Mouse (Mus musculus) v-Abl transformed pro-B cells (cell line): ENCODE measurements around the gene Syne1.

Experiments
- in situ Hi-C, 2 experiments: fragments of 400-800 bp; cut with MboI; formaldehyde crosslinking; loops; one replicate each; pipeline ENCODE4 v1.15.1; 2025; ENCODE audit not compliant: unreplicated experiment in 2 of 2

Gene Syne1

DNA sequence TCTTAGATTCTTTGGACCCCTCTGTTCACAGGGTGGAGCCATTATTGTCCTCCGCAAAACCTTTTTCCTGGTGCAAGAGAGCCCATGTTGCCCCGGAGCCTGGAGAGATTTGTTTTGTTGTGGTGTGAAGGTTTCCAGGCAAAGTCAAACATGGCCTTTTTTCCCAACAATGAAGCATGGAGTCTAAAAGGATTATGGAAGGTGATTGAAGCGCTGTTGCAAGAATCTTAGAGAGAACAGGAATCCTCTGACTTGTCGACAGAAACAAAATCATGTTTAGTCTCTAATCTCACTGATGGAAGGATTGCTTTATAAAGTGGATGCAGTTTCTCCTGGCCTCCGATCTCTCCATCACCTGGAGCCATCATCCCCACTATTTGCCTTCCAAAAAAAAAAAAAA lies at the start of gene Syne1:
TSS of gene Syne1 (minus strand) at position 101 of the 400 bp plus-strand sequence.
- in situ Hi-C loops: no loop called here

DNA sequence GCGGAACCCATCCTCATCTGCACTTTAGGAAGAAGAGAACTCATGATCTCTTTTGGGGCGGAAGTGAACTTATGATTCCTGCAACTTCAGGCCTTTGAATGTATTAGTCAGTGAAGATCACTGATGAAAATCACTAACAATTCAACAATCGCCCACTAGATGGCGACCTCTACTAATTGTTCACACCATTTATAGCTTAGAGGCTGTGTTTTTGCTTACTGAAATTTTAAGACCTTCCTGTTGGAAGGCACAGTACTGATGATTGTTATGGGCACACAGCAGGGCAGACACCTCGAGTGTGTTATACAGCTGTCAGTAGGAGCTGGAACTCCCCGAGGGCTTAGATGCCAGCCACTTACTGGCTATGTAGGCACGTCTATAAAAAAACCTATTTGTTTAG lies 48.8 kb upstream of the Syne1 start:
- in situ Hi-C loops: loop anchor here in 1 of 2 experiments (5.0 kb wide), 1 partner anchor 242 kb away; no protein-coding TSS in a partner anchor

DNA sequence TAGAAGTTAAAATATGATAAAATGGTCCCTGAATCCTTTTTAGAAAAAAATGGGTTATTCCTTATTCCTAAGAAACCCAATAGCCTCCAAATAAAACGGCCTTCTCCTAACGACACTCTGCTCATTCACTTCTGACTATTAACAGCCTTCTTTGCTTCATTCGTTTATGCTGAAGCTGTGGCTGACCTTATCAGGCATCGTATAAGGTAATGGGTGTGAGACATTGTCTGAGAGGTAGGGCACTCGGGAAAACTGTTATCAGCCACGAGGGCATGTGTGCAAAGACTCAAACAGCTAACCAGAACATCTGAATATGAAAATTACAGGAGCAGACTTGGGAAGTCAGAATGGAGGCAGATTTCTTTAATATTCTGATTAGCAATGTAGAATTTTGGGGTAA lies 45.3 kb upstream of the Syne1 start:
- in situ Hi-C loops: loop anchor here (5.0 kb wide), 2 partner anchors 191 to 196 kb away; no protein-coding TSS in a partner anchor

DNA sequence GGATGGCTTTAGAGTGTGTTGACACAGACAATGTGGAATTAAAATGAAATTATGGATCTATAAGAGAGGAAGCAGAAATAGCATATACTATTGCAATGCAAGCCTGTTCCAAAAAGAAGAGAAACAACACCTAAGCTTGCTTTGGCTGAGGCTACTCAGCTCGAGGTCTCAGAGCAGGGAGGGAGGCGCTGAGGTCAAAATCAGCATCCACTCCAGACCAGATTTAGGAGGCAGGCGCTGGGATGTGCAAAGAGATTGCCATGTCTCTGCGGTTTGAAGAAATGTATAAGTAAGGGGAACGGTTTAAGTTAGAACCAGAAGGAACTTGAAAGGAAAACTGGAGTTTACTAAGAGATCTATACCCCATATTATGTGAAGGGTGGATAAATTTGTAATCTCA lies 43.2 kb upstream of the Syne1 start:
- in situ Hi-C loops: loop anchor here in 1 of 2 experiments (5.0 kb wide), 1 partner anchor 243 kb away; no protein-coding TSS in a partner anchor

DNA sequence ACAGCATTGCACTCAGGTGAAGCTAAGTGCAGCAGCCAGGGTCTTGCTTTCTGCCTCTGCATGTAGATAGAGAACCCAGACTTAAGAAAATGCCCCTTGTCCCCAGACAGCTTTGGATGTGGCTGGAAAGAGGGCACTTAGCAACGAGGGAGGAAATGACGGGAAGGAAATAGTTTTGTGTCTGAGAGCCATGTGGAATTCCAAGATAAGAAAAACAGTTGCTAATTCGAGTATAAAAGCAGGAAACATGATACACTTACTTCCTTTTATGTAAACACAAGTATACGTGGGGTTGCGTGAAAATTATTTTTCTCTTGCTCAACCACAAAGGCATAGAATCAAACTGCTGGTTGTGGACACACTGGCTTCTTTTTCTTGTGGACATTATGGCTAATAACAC lies 42.2 kb upstream of the Syne1 start, which contains the start of gene Myct1:
TSS of gene Myct1 (plus strand) at position 312 of the 400 bp plus-strand sequence.
- in situ Hi-C loops: loop anchor here in 1 of 2 experiments (5.0 kb wide), 1 partner anchor 244 kb away; no protein-coding TSS in a partner anchor

DNA sequence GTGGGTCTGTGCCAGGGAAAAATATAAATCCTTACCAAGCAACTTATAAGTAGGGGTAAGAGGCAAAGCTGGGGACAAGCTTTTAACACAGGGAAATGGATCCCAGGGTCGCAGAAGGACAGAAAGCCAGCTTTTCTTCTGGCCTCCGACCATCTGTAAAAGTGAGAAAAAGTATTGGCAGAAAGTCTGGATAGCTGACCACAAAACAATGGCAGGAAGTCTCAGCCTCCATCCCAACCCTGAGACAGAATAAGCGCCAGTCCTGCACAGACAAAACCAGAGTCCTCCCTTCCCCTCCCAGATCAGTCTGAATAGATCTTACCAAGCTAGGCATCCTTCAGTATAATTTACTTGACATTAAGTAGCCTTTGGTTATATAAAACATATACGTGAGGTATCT lies 40.7 kb upstream of the Syne1 start:
- in situ Hi-C loops: loop anchor here in 1 of 2 experiments (5.0 kb wide), 1 partner anchor 245 kb away; no protein-coding TSS in a partner anchor

DNA sequence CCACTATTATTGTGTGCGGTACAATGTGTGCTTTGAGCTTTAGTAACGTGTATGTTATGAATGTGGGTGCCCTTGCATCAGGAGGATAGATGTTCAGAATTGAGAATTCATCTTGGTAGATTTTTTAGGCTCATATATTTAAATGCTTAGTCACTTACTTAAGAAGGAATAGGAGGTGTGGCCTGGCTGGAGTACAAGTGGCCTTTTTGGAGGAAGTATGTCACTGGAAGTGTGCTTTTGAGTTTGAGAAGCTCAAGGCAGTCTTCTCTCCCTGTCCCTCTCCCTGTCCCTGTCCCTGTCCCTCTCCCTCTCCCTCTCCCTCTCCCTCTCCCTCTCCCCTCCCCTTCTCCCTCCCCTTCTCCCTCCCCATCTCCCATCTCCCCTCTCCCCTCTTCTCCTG lies 39.8 kb upstream of the Syne1 start:
- in situ Hi-C loops: loop anchor here in 1 of 2 experiments (5.0 kb wide), 1 partner anchor 246 kb away; no protein-coding TSS in a partner anchor

DNA sequence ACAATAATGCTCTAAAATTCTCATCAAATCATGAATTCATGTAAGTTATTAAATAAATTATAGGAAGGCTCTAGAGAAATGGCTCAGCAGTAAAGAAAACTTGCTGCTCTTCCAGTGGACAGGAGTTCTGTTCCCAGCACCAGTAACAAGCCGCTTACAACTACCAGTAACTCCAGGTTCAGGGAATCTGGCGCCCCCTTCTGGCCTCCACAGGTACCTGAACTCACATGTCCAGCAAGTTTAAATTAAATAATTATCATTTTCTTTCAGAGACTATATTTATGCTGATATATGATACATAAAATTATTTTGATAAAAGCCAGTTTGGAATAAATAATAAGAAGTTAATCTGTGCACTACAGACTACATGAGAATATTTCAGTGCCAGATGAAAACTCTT lies 22.0 kb upstream of the Syne1 start:
- in situ Hi-C loops: no loop called here

DNA sequence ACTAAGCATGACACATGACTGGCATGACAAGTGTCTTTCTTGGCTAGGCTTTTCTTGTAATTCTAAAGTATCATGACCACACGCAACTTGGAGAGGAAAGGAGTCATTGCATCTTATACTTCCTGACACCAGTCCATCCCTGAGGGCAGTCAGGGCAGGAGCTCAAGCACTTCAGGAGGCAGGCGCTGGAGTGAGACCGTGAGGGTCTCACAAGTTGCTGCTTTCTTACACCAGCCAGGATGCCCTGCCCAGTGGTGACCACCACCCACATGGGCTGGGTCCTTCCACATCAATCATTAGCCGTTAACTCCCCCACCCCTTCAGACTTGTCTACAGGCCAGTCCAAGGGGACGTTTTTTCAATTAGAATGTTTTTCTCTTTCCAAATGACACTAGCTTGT lies 20.1 kb upstream of the Syne1 start:
- in situ Hi-C loops: no loop called here

DNA sequence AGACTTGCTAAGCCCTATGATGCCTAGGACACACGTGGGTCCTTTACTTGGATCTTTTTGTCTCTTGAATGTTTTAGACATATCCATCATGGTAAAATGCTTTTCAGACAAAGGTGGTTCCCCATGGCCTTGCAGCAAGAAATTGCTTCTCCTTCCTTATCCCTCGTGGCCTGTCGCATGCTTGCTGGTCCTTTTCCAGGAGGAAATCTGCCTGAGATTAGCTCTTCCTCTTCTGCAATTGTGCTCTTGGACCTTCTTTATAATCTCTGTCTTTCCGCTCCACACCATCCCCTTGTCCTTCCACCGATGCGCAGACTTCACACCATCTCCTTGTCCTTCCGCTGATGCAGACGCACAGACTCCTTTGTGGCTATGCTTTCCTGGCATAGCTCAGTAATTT lies 18.8 kb upstream of the Syne1 start:
- in situ Hi-C loops: no loop called here

DNA sequence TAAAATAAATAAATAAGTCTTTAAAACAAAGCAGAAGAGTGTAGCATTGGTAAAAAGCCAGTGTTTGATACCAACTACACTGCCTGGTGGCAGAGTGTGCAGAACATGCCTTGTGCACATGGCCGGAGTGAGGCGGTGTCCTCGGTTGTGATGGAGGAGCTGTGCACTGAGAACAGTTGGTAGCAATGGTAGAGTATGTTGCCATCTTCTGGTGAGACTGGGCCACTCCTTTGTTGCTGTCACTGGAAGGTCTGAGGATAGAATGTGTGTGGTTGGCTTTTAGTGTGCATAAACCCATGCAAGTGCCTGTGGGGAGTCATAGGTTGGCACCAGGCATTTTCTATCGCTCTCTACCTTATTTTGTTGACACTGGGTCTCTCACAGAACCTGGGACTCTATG lies 17.7 kb upstream of the Syne1 start:
- in situ Hi-C loops: no loop called here

DNA sequence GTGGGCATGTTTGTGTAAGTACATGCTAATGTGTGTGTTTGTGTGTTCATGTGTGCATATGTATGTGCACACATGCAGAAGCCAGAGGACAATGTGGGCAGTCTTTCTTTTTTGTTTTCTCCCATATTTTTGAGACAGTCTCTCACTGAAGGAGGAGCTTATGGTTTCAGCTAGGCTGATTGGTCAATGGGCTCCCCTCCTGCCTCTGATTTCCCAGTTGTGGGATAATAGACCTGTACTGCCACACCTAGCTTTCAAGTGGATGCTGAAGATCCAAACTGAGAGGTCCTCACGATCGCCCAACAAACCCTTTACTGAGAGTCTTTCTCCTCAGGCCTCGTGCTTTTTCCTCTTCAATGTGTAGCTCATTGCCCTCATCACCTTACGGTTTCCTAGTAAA lies 10.4 kb upstream of the Syne1 start:
- in situ Hi-C loops: no loop called here

DNA sequence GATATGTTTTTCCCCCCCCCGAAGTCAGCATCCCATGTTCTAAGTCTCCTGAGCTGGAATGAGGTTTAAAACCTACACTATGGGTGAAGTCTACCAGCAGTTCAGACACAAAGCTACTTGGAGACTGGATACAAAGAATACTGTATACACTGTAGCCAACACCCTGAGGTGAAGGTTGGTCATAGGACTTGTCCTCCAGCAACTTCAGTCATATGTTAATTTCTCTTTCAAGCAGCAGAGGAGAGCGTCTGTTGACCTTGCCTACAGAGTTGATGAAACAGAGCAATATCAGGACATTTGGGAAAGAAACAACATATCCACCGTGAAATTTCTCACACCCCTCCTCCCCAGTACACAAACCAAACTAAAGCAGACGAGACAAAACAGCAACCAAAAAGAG lies 9.2 kb upstream of the Syne1 start:
- in situ Hi-C loops: no loop called here

DNA sequence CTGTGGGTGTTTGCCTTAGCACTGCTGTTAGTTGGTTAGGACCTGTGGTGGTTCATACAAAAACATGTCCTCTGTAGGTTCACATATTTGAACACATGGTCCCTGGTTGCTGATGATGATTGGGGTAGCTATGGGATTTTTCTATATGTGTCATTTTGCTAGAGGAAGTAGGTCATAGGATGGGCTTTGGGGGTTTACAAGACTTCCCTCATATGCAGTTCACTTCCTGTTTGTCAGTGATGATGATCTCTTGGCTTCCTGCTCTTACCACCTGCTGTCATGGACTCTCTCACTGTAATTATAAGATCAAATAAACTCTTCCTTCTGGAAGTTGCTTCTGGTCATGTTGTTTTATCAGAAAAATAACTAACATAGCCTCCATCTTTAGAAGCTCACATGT lies 7.5 kb upstream of the Syne1 start:
- in situ Hi-C loops: no loop called here

DNA sequence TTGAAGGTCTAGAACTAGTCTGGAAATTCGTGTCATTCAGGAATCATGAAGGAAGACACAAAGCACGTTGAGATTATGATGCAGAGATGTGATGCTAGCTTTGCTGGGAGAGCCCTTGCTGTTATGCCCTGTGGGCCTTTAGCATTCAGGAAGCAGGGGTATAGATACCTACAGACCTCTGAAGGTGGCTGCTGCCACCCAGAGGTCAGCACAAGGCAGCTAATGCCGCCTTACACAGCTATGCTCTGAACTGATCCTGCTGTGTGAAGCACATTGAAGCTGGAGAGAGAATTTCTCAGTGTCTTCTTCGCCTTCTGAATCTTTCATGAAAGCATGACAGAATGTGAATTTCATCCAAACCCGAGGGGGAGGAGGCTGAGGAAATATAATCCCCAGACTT lies 3.7 kb upstream of the Syne1 start:
- in situ Hi-C loops: no loop called here

DNA sequence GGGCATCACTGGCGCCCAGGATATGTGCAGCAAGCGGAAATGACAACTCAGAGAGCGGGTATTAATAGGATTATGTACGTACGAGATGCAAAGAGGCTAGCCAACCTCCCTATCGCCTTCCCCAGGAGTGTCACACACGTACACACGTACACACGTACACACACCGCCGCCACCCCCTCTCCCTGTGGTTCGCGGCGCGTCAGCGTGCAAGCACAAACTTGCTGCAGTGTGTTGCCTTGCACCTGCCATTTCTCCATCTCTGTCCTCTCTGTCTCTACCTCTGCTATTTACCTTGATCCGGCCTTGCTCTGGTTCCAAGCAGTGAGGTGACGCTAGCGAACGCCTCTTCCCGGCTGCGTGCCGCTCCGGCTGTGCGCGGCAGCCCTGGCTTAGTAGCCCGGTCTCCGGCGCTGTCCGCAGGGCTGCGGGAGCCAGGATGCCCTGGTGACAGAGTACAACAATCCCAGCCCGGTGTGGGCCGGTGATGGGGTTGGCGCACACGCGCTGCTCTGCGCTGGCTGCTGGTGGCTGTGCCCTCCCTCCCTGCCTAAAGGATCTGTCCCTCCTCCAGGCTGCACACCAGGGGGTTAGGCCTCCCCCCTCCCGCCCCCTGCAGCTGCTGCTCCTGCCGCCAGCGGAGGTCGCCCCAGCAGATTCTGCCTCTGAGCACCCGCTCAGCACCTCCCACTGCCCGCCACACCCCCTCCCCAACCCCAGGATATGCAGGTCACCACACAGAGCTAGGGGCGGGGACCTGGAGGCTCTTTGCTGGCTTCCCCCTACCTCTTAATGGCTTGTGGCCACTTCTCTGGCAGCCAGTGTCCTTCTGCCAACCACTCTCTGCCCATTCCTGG lies 887 bp downstream of the Syne1 start:
- in situ Hi-C loops: no loop called here

DNA sequence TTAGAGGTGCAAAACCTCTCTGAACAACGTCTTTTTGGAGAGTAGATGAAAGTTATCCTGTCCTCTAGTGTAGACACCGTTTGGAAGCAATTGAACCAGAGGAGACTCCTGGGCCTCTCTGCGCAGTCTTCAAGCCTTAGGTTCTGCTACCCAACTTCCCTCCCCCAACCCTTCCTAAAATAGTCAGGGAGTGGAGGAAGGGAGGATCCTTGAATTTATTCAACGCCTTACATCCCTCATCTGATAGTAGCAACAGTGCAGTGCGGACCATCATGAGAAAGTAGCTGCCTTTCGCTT lies 1.5 kb downstream of the Syne1 start:
- in situ Hi-C loops: no loop called here

DNA sequence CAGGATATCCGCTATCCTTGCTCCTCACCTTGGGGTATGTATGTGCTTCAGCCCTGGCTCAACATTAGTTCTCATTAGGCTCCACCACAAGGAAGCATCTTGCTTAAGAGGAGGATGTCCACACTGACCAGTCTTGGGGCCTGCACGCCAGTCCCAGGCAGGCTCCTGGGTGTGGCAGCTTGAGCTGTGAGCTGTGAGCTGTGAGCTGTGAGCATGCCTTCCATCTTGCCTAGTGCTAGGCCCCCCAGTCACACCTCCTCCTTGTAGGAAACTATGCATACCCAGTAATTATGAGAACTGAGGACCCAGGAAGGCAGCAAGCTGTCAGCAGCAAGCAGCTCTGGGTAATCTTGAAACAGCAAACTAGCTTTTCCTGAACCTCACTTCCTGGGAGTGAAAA lies 2.6 kb downstream of the Syne1 start:
- in situ Hi-C loops: no loop called here

DNA sequence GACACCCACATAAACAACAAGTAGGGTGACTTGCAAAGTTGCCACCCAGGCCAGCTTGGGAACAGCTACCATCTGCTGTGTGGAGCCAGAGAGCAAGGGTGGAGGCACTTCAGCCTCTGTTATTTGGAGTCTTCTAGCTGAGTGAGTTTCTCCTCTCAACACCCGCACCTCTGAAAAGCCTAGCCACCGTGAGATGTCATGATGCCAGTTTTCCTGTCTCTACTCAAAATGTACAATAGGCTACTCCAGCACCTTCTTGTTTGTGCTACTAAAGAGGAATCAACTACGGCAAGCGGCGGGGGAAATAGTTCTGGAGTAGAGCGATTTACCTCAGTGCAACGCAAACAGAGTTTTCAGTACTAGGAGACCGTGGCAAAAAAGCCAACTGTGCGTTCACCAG lies 3.5 kb downstream of the Syne1 start:
- in situ Hi-C loops: no loop called here

DNA sequence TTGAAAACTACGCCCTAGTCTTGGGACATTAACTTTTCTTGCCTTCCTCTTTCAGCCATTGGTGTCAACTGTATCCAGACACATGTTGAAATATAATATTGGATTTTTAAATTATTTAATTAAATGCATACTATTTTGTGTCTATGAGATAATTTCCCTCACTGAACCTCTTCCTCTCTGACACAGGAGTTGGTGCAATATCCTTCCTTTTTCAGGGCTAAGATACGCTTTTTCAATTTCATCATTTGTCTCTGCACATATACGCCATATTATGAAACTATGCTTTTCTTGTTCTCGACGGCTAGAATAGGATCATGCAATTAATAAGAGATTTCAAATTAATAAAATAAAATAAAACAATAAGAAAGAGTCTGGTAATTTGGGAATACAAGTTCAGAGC lies 4.9 kb downstream of the Syne1 start:
- in situ Hi-C loops: no loop called here

DNA sequence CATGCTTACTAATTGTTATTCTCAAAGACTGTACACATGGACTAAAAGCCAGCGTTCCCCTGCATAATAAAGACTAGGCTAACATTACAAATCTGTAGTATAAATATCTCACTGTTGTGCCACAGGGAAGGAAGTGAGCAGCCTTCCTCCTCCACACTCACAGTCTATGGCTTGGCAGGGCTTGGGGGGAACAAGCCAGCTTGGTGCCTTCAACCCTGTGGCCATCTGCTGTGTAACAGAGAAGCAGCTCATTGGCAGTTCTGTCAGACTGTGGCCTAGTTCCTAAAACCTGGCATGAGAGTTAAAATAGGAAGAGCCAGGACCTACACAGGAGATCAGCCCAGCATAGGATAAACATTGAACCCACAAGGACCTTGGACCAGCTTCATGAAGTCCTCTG lies 23.0 kb downstream of the Syne1 start:
- in situ Hi-C loops: no loop called here

DNA sequence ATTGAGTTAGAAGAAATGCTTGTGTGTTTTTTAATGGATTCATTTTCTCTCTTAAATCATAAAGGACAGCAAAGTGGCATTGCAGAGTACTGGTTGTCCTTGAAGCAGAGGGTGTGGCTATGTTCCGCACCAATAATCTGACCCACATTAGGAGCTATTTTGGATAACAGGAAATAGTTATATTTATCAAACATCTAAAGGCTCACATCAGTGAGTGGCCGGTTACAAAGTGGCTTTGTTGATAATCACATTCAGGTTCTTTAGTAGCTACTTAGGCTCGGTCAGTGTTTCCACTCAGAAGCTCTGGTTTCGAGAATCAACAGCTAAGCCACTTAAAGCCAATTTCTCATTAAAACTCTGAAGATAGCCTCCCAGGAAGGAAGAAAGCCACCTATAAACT lies 23.6 kb downstream of the Syne1 start:
- in situ Hi-C loops: no loop called here
